Mouse (Mus musculus) hematopoietic multipotent progenitor cell, adult 10-12 weeks (in vitro differentiated cells): ENCODE measurements around the gene Hspa12a. TPM values are rescaled to one million over a fixed set of nuclear protein-coding genes. Genes with fewer than 3 reads are reported as not detected.

Experiments used
- polyA plus RNA-seq: library from polyadenylated mRNA; stranded (reverse); fragments of >175 nt; gene quantifications from 2 replicates; pipeline ENCODE4 v1.2.3, GENCODE M21; 2012; ENCODE audit warnings: low replicate concordance

The Hspa12a gene
- polyA plus RNA-seq = 0.56 and 0.74 TPM in 2 replicates

GRCm38 (mm10) chr19:58942841-58943828, at the start of gene Hspa12a, which contains the start of gene Eno4:
Gene Hspa12a, minus strand, starts transcription at chr19:58943654.
Gene Eno4, plus strand, starts transcription at chr19:58943425.

GRCm38 (mm10) chr19:58794284-58794683, 149.2 kb downstream of the Hspa12a start, which contains the start of gene 1700019N19Rik:
Gene 1700019N19Rik, minus strand, starts transcription at chr19:58794461.

GRCm38 (mm10) chr19:58759423-58759822, 184.0 kb downstream of the Hspa12a start, which contains the start of gene Pnliprp2:
Gene Pnliprp2, plus strand, starts transcription at chr19:58759719.

Other genes starting within 250 kb of the Hspa12a start
- gene Pnliprp1, start 214.8 kb downstream of the Hspa12a start, polyA plus RNA-seq = not detected in 2 replicates
- not detected in 2 replicates for gene Pnliprp2, start 183.9 kb downstream of the Hspa12a start, polyA plus RNA-seq
- not detected in 2 replicates for gene 1700019N19Rik, start 149.2 kb downstream of the Hspa12a start, polyA plus RNA-seq
- not detected in 2 replicates for gene Eno4, start 229 bp downstream of the Hspa12a start, polyA plus RNA-seq
- gene Shtn1, start 132.4 kb upstream of the Hspa12a start, polyA plus RNA-seq = 1.5 and 2.0 TPM in 2 replicates
- not detected in 2 replicates for gene Vax1, start 226.4 kb upstream of the Hspa12a start, polyA plus RNA-seq